Mouse (Mus musculus): ENCODE measurements around the gene Mfsd4a. TPM values are rescaled to one million over a fixed set of nuclear protein-coding genes. Genes with fewer than 3 reads are reported as not detected.
A peak's percentile ranks its signal among the peaks of the same experiment; 100 is the strongest.

The Mfsd4a gene
- total RNA-seq, 2 experiments from 2014 or later, result 72.9 to 78.3 TPM

DNA sequence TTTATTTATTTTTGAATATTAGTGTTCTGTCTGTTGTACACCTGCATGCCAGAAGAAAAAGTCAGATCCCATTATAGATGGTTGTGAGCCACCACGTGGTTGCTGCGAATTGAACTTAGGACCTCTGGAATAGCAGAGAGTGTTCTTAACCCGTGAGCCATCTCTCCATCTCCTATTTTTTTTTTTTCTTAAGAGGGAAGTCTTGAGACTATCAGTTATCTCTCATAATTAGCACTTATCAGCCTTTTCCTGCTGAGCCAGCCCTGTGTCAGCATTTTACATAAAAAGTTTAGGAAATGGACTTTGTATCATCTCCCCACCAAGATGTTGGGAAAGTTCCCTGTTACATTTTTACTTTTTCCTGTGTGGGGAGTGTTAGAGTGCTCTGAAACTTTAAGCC lies 45.8 kb downstream of the Mfsd4a start:
- no peak for DNase-seq (ENCODE audit: low spot score in 2 of 2)

DNA sequence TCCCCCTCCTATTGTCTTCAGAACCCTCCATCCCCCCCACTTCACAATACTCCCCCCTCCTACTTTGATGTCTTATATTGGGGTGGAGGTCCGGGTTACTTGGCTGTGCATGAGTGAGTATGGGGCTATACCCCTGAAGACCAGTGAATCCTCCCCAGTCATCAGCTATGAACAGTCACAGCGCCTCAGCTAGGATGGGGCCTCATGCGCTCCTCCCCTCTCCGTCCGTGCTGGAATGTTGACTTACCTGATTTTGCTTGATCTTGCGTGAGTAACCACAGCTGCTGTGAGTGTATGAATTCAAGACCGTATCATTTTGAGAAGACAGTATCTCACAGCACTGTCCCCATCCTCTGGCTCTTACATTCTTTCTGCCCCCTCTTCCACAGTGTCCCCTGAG lies 48.0 kb downstream of the Mfsd4a start:
- no peak for DNase-seq (ENCODE audit: low spot score in 2 of 2)

DNA sequence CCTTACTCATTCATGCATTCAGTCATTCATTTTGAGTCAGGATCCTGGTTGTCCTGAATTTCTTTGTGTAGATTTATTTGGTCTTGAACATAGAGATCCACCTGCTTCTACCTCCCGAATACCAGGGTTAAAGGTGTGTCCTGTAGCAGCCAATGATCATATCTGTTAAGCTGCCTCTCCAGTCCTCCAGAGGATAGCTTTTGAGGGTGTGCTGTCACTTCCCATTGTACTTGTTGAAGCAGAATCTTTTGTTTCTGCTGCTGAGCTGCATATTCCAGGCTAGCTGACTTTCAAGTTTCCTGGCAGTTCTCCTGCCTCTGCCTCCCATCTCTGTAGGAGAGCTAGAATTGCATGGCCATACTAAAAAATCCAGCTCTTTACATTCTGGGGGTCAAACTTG lies 51.2 kb downstream of the Mfsd4a start:
- no peak for DNase-seq (ENCODE audit: low spot score in 2 of 2)

DNA sequence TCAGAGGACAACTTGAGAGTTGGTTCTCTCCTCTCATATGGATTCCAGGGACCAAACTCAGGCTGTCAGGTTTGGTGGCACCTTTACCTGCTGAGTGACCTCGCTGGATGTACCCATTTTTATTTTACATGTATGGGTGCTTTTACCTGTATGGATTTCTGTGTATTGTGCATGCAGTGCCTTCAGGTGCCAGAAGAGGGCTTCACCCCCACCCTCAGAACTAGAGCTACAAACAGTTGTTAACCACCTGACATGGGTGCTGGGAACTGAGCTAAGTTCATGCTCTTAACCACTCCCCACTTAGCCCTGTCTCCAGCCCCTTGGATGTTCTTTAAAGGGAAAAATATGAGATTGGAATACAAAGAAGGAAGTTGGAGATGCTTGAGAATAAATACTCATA lies 53.1 kb downstream of the Mfsd4a start:
- DNase-seq (ENCODE audit: low spot score in 2 of 2), result no peak

DNA sequence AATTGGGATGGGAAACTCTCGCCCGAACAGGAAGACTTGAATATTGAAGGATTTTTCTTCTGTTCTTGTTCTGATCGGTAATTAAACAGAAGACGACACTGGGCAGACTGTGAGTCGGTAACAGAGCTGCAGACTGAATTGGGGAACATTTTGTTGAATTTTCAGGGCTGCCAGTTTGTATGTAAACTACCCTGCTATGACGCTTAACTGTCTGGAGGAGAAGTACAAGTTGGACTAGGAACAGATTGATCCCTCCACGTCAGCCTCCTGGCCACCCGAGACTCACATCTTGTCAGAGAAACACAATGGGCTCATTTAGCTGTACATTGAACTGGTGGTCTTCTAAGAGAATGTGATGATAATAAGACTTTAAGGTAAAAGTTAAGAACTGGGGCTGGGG lies 55.0 kb downstream of the Mfsd4a start:
- no peak for DNase-seq (ENCODE audit: low spot score in 2 of 2)

DNA sequence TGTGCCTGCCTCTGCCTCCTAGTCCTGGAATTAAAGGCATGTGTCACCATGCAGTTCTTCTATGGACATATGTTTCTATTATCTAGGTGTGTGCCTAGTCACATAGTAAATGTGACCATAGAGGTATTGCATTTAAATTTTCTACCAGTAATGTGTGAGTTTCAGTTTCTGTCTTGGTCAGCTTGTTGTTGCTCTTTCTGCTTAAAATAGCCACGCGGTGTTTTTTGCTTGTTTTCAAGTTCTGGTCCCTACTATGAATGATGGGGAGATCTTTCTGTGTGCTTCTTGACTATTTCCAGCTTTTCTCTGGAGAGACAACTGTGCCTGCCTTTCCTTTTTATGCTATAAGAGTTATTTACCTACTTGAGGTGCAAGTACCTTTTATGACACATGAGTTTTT lies 56.1 kb downstream of the Mfsd4a start:
- no peak for DNase-seq (ENCODE audit: low spot score in 2 of 2)

DNA sequence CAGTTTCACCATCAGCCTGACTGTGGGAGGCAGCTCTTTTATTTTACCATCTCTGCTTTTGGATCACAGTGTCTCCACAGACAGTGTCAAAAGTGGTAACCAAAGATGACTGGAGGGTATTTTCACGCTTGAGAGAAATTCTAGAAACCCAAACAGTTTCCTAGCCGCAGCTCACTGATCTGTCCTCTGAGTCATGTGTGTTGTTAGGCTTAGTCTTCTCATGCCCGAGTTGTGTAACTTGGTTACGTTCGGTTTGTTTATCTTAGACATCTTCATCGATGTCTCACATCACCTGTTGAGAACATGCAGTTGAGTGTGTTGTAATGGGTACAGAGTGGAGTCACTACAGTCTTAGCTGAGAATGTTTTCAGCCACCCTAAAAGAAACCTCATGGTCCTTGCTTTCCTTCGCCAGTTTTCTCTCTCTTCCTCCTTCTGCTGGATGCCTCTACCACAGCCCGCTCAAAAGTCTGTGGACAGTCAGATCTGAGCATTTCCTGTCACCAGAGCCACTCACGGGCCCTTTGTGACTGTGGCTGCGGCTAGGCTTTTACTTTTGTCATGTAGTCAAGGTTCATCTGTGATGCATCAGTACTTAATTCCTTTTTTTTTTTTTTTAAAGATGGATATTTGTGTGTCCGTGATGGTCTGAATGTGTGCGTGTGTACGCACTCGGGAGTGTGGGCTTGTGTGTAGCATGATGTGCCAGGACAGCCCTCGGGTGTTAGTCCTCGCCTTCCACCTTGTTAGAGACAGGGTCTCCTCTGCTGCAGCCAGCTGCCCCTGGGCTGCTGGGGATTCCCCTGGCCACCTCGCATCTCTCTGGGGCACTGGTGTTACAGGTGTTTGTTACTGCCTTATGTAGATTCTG lies 57.0 kb downstream of the Mfsd4a start:
- DNase-seq (ENCODE audit: low spot score in 2 of 2), result no peak

DNA sequence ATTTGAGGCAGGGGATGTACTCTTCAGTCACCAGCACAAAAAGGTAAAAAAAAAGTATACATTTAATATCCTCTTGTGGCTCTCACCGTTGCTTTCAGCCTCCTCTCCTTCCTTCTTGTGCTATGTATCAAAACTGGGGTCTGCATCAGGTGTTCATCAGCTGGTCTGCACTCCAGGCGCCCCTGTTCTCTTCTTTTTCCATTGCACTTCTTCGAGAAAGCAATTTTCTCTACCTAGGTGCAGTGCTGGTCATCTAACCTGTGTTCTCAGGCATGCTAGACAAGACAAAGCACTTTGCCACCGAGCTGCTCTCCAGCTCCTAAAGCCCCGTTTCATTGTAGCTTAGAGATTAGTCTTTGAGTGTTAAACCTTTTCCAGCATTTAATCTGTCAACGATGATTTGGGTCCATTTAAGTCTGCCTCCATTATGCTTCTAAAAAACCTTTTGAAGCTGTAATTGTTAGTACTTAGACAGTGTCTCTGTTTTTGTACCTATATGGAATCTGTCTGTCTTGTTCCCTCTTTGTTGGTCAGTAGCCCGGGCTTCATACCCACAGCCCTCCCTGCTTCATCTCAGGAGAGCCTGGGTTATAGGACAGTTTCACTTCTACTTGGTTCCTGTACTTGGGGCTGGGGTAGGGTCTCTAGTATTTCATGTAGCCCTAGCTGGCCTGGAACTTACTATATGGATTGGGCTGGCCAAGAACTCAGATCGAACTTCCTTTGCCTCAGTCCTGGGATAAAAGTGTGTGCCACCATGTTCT lies 58.8 kb downstream of the Mfsd4a start:
- no peak for DNase-seq (ENCODE audit: low spot score in 2 of 2)

DNA sequence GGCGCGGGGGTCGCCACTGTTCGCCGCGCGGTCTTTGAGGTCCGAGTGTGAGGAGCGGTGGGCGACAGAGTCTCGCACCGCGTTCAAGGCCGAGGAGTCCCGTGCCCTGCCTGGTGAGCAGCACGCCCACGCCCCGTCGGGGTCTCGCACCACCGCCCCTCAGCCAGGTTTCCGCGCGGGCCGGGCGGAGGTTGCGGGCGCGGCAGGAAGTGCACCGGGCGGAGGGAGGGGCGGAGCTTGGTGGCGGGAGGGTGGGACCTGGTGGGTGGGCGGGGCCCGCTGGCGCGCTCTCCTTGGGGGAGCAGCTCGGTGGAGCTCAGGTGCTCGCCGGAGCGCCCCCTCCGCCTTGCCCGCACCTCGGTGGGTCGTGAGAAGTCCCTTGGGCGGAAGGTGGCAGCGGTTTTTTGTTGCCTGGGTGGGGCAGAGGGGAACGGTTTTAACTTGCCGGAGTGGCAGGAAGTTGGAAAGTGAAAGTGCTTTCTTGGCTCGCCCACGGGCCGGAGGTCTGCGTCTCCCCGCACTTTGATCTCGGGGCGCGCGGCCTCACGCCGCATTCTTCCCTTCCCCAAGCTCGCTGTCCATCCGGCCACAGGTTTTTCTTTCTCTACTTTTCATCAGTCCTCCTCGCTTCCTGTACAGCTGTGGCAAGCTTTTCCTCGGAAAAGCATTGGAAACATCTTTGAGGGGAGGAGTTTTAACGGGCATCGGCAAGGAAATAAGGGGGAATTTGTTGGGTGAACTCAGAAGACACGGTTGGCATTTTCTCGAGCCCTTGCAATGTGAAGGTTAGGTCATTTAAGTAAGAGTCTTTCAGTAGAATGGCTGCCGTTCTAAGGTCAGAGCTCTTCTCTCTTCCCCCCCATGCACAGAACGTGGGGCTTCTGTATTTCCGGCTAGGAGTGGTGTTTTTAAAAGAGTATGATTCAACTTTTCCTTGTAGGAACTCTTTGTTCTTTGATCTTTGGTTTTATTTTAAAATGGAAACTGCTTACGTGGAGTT lies 59.7 kb downstream of the Mfsd4a start:
- DNase-seq (ENCODE audit: low spot score in 2 of 2), result peak; percentile 75 to 83

DNA sequence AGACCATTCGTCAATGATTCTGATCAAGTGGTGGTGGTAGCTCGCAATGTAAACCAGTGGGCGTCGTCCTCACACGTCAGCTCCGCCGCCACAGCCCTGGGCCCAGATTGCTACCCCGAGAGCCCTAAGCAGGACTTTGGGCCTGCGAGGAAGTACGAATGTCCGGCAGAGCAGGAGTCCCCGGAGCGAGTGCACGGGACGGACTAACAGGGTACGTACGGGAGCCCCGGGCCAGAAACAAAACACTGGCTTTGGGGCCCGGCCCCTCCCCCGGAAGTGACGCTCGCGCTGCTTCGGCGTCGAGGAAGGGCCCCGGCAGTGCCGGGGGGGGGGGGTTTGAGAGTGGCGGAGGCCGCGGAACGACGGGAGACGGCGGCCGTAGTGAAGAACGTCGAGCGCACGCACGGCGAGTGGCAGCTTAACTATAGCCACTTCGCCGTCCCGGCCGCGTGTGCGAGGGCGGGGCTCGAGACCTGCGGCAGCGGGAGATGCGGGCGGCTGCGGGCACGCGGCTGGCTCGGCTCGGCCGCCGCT lies 60.5 kb downstream of the Mfsd4a start, which contains the start of gene Elk4:
Gene Elk4 (plus strand): TSS at position 326 of the 534 bp plus-strand sequence.
- peak; percentile 83 to 91 for DNase-seq (ENCODE audit: low spot score in 2 of 2)

DNA sequence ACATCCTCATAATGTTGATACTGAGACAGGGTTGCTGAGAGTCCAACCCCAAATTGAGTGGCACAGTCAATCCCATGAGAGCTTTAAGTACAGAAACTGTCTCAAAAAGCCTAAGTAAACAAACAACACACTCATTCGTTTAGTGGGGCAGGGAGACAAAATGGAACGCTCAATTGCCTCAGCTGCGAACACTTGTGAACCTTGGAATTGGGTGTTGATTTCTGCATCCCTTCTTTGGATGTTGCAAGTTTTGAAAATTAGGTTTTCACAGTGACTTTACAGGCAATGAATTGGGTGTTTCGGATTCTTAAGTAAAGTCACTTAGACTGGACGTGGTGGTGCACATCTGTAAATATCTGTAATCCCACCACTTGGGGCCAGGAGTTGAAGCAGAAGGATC lies 61.1 kb downstream of the Mfsd4a start:
- no peak for DNase-seq (ENCODE audit: low spot score in 2 of 2)

DNA sequence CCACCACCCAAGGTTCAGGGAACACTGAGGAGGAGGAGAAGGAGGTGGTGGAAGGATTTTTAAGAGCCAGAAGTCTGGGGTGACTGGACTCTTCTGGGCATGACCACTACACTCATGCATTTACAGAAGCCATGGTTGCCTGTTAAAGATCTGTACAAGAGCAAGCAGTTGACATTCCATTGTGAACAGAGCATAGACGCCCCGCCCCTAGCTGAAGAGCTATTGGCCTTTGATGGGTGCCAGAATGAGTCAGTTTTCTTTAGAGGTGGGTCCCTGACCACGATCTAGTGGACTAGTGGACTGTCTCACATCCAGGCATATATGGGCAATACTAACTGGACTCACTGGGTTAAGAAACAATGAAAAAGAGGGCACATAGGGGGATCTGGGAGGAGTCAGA lies 61.8 kb downstream of the Mfsd4a start:
- DNase-seq (ENCODE audit: low spot score in 2 of 2), result no peak

DNA sequence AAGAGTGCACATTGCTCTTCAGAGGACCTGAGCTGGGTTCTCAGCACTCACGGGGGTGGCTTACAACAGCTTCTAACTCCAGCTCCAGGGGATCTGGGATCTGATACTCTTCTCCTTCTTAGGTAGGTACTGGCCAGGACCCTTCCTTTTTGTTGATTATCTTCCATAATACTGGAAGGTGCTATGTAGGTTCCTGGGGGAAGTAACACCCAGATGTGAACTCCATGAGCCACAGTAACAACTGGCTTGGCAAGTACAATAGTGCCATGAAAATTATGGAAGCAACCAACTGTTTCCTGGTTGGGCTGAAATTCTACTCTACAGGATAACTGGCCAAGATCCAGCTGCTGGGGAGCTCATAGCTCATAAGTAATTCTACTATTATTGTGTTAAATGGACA lies 62.4 kb downstream of the Mfsd4a start:
- DNase-seq (ENCODE audit: low spot score in 2 of 2), result no peak

DNA sequence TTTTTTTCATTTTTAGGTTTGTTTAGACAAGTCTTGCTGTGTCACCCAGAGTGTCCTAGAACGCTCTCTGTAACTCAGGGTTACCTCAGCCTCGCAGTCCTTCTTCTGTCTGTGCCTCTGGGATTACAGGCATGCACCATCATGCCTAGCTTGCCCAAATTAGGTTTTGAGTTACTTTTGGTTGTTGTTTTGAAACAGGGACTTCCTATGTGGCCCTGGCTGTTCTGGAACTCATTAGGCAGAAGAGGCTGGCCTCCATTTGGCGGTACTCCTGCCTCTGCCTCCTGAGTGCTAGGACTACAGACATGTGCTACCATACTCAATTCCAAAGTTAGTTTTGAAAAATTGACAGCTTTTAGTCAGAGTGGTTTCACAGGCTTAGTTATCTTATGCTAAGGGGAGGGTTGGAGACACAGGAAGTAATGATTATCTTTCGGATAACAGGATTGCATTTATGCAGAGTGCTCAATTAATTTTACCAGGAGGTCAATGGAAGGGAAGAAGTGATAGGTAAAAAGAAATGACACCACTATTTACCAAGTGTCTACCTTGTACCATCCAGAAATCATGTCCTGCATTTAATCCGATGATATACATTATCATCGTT lies 63.2 kb downstream of the Mfsd4a start:
- no peak for DNase-seq (ENCODE audit: low spot score in 2 of 2)

DNA sequence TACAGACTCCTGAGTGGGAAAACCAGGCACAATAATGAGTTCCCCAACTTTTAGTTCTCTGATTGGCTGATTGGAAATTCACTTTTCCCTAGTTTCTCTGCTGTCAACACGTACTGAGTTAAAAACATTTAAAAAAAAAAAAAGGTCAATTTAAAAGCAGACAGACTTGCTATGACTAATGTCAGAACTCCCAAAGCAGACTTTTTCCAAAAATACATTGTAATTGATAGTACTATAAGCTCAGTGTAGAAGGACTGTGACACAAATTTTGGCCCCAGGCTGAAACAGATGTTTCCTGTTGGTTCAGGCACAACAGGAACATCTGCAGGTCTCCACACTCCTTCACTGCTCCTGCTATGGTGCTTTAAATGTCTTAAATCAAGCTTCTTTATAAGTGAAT lies 64.0 kb downstream of the Mfsd4a start:
- no peak for DNase-seq (ENCODE audit: low spot score in 2 of 2)

DNA sequence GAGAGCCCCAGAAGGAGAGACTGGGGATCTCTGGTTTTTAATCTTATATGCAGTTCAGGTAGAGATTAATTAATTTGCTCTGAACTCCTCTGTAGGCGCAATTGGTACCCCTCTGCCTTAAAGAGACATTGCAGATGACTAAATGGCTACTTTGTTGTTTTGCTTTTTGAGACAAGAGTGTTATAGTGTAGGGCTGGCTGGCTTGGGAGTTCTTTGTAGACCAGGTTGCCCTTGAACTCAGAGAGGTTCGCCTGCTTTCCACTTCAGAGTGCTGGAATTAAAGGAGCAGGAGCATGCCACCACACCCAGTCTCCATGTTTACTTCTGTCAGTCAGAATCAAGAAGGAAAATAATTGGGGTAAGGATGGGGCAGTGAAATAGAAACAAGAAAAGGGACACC lies 64.8 kb downstream of the Mfsd4a start:
- no peak for DNase-seq (ENCODE audit: low spot score in 2 of 2)

DNA sequence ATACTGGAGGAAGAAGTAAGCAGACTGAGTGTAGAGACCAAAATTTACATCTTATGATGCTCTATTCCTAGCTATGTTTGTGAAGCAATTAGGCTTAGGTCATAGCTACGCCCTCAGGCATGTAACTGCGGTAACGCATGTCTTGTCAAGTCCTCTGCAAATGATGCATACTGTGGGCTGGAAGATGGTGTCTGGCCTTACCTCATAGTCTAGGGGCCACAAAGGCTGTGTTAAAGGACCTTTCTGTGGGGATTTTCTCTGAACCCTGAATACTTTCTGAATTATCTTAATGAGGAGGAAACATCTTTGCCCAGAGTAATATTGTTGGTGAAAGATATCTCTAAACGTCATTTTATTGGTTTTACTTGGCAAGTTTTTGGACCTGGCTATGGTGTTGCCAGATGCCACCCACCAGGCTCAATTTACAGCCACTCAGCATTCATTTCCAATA lies 66.0 kb downstream of the Mfsd4a start:
- no peak for DNase-seq (ENCODE audit: low spot score in 2 of 2)

DNA sequence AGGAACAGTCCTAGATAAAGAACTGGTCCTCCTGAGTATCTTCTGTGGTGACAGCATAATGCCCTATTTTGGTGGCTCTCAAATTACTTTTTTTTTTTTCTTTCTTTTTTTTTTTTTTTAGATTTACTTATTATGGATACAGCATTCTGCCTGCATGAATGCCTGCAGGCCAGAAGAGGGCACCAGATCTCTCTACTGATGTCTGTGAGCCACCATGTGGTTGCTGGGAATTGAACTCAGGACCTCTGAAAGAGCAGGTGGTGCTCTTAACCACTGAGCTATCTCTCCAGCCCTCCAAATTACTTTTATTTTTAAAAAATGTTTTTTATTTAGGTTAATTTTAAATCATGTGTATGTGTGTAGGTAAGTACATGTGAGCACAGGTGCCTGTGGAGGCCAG lies 67.4 kb downstream of the Mfsd4a start:
- no peak for DNase-seq (ENCODE audit: low spot score in 2 of 2)

DNA sequence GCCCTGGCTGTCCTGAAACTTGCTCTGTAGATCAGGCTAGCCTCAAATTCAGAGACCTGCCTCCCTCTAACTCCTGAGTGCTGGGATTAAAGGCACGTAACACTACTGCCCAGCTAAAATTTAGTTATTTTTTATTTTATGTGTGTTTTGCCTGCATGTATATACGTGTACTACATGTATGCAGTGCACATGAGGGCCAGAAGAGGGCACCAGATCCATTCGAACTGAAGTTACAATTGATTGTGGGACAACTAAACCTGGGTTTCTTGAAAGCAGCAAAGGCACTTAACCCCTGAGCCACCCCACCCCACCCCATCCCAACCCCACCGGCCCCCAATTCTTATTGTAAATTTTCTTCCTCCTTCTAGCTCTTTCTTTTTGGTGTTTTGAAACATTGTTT lies 72.8 kb downstream of the Mfsd4a start:
- DNase-seq (ENCODE audit: low spot score in 2 of 2), result peak; percentile 20 to 64

All from left cerebral cortex, adult 18-20 months (tissue).